8 mouse cellular contexts compared by ENCODE assay signal in the genomic region with DNA sequence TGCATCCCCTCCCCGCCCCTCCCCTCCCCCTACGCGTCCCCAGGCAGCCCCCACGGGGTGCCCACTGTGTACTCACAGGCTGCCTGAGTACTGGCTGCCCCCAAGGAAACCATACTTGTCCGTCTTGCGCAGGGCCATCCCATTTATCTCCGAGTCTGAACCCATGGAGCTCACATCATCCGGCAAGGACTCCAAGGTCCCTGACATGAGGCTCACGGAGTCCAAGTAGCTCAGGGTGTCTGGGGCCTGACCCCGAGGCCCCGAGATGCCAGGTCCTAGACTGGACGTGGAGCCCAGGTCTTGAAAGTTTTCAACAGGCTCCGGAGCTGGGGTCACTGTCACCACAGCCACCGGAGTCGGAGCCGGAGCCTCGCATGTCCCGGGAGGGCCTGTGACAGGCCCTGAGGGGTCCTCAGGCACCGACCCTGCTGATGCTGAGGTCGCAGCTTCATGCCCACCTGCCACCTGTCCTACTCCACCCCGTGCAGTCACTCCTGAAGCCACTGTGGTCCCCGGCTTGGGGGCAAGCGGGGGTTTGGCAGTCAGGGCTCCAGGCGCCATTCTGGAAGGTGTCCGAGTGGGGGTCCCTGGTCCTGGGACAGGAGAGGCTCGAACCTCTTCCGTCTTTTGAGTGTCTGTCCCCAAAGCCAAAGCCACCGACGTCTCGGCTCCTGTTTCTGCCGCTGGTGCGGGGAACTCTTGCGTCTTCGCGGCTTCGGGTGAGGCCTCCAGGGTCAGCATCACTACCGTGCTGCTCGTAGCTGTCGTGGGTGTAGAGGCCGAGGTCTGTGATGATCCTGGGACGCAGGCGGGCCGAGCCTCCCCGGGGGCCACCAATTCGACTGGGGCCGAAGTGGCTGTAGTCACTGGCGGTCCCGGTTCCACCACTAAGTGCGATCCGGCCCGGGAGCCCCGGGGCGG. TPM values are rescaled to one million over a fixed set of nuclear protein-coding genes. Genes with fewer than 3 reads are reported as not detected.
DNase-seq lines count a peak whose midpoint lies in the region; ATAC-seq and TF ChIP-seq lines count a peak whose summit lies in the region.

No protein-coding gene starts in this region.

- peak overlapping the region; percentile 95 for H3K27ac ChIP-seq in bone marrow, adult 2 months (ENCODE audit: control insufficient read depth, insufficient read depth, low read depth, low read length, poor library complexity)
- peak overlapping the region; percentile 95 for H3K27ac ChIP-seq in forebrain, embryonic 10.5 days
- peak overlapping the region; percentile 85 for H3K27ac ChIP-seq in kidney, embryonic 16.5 days (ENCODE audit: low read length)
- H3K27ac ChIP-seq in midbrain, embryonic 12.5 days (replicated peaks), result peak overlapping the region; percentile 80

- peak; percentile 11 for ATAC-seq in kidney, embryonic 16.5 days (ENCODE audit: low FRiP score, low TSS enrichment)
- peak; percentile 9 for ATAC-seq in midbrain, embryonic 12.5 days (ENCODE audit: low FRiP score, low read depth)

- no peaks in the 10 kb centered on the region; the same call in 1 of the 2 replicates for H3K9me3 ChIP-seq in forebrain, embryonic 10.5 days
- no peaks in the 10 kb centered on the region for H3K9me3 ChIP-seq in kidney, embryonic 16.5 days (ENCODE audit: low read length)
- no peaks in the 10 kb centered on the region for H3K9me3 ChIP-seq in midbrain, embryonic 12.5 days

- H3K36me3 ChIP-seq in forebrain, embryonic 10.5 days (replicated peaks), result peaks cover 30% of the 10 kb centered on the region
- peaks cover 9% of the 10 kb centered on the region; the same call in 1 of the 2 replicates for H3K36me3 ChIP-seq in kidney, embryonic 16.5 days (ENCODE audit: insufficient read depth, low read length)
- peaks cover 21% of the 10 kb centered on the region for H3K36me3 ChIP-seq in midbrain, embryonic 12.5 days

- H3K4me2 ChIP-seq in kidney, embryonic 16.5 days (replicated peaks; ENCODE audit: low read depth, low read length), result peak overlapping the region; percentile 96
- peak overlapping the region; percentile 88 for H3K4me2 ChIP-seq in midbrain, embryonic 12.5 days (replicated peaks)

- DNase-seq in ovary, postnatal 10 days (ENCODE audit: low spot score), result peak; percentile 33
- no peak for DNase-seq in ovary, postnatal 36 days (ENCODE audit: low spot score)
- peak; percentile 50 for DNase-seq in forebrain, embryonic 10.5 days (ENCODE audit: extremely low spot score, low spot score)
- DNase-seq in yolk sac, embryonic 10.5 days (ENCODE audit: low spot score), result peak; percentile 25
- no peak for DNase-seq in Muller cell, postnatal 12 days (ENCODE audit: inconsistent ontology term)

- TF ChIP-seq CTCF in bone marrow, adult 2 months (IDR thresholded peaks at IDR 0.05; ENCODE audit: control insufficient read depth, insufficient read depth, low read length), result no peak

- H3K9ac ChIP-seq in kidney, embryonic 16.5 days (replicated peaks; ENCODE audit: low read length), result peak overlapping the region; percentile 92
- H3K9ac ChIP-seq in midbrain, embryonic 12.5 days (replicated peaks), result peak overlapping the region; percentile 89

- peaks cover 4% of the 10 kb centered on the region; the same call in 1 of the 2 replicates for H3K27me3 ChIP-seq in forebrain, embryonic 10.5 days (ENCODE audit: poor library complexity, severe bottlenecking)
- no peaks in the 10 kb centered on the region for H3K27me3 ChIP-seq in kidney, embryonic 16.5 days (ENCODE audit: insufficient read depth, low read length)
- H3K27me3 ChIP-seq in midbrain, embryonic 12.5 days, result no peaks in the 10 kb centered on the region

- under 1% methylated on average over 53 of the region's 53 CpGs for WGBS in bone marrow, adult 2 months
- under 1% methylated on average over 52 of the region's 53 CpGs for WGBS in forebrain, embryonic 10.5 days
- under 1% methylated on average over 50 of the region's 53 CpGs for WGBS in kidney, embryonic 16.5 days
- under 1% methylated on average over 53 of the region's 53 CpGs for WGBS in midbrain, embryonic 12.5 days

- peaks cover 2% of the 10 kb centered on the region; the same call in 1 of the 2 replicates for H3K4me1 ChIP-seq in bone marrow, adult 2 months (ENCODE audit: control insufficient read depth, insufficient read depth, low read length)
- H3K4me1 ChIP-seq in forebrain, embryonic 10.5 days, result peaks cover 38% of the 10 kb centered on the region
- H3K4me1 ChIP-seq in kidney, embryonic 16.5 days (ENCODE audit: insufficient read depth, low read length), result peaks cover 16% of the 10 kb centered on the region
- H3K4me1 ChIP-seq in midbrain, embryonic 12.5 days, result peaks cover 29% of the 10 kb centered on the region

- H3K4me3 ChIP-seq in bone marrow, adult 2 months (replicated peaks; ENCODE audit: control insufficient read depth, low read depth, low read length), result peak overlapping the region; percentile 68
- H3K4me3 ChIP-seq in forebrain, embryonic 10.5 days, result peak overlapping the region; percentile 94
- H3K4me3 ChIP-seq in kidney, embryonic 16.5 days (ENCODE audit: low read length), result peak overlapping the region; percentile 95
- H3K4me3 ChIP-seq in midbrain, embryonic 12.5 days, result peak overlapping the region; percentile 74

- peak; percentile 13; the same call in 1 of the 2 replicates for TF ChIP-seq POLR2A in bone marrow, adult 2 months (IDR thresholded peaks at IDR 0.05; ENCODE audit: borderline replicate concordance, control insufficient read depth, low read depth, low read length)

RNA-seq across cellular contexts. Expression of a gene that starts 0.6 kb away (rescaled TPM):
- polyA plus RNA-seq in bone marrow, adult 2 months (2011; ENCODE audit: insufficient read depth, insufficient read length, low replicate concordance, missing spikeins), result 53.6 and 84.9 TPM in 2 replicates
- 27.3 and 29.2 TPM in 2 replicates for polyA plus RNA-seq in forebrain, embryonic 10.5 days (2016; fragmentation: Nextera tagmentation; extraction: Ambion mirVana)
- polyA plus RNA-seq in kidney, embryonic 16.5 days (2015; fragmentation: Nextera tagmentation; extraction: Ambion mirVana), result 23.2 and 25.8 TPM in 2 replicates
- polyA plus RNA-seq in midbrain, embryonic 12.5 days (2016; fragmentation: Nextera tagmentation; extraction: Ambion mirVana), result 42.9 and 44.4 TPM in 2 replicates

RNA-seq across cellular contexts. Expression of a gene that starts 1.1 kb away (rescaled TPM):
- polyA plus RNA-seq in bone marrow, adult 2 months (2011; ENCODE audit: insufficient read depth, insufficient read length, low replicate concordance, missing spikeins), result 32.2 and 126 TPM in 2 replicates
- 10.7 and 10.8 TPM in 2 replicates for polyA plus RNA-seq in forebrain, embryonic 10.5 days (2016; fragmentation: Nextera tagmentation; extraction: Ambion mirVana)
- 26.7 and 28.8 TPM in 2 replicates for polyA plus RNA-seq in kidney, embryonic 16.5 days (2015; fragmentation: Nextera tagmentation; extraction: Ambion mirVana)
- 12.6 and 13.1 TPM in 2 replicates for polyA plus RNA-seq in midbrain, embryonic 12.5 days (2016; fragmentation: Nextera tagmentation; extraction: Ambion mirVana)

RNA-seq across cellular contexts. Expression of a gene that starts 11.8 kb away (rescaled TPM):
- polyA plus RNA-seq in bone marrow, adult 2 months (2011; ENCODE audit: insufficient read depth, insufficient read length, low replicate concordance, missing spikeins), result 46.6 and 64.1 TPM in 2 replicates
- 111 and 114 TPM in 2 replicates for polyA plus RNA-seq in forebrain, embryonic 10.5 days (2016; fragmentation: Nextera tagmentation; extraction: Ambion mirVana)
- 66.9 and 68.7 TPM in 2 replicates for polyA plus RNA-seq in kidney, embryonic 16.5 days (2015; fragmentation: Nextera tagmentation; extraction: Ambion mirVana)
- polyA plus RNA-seq in midbrain, embryonic 12.5 days (2016; fragmentation: Nextera tagmentation; extraction: Ambion mirVana), result 98.9 and 103 TPM in 2 replicates

RNA-seq across cellular contexts. Expression of a gene that starts 25.2 kb away (rescaled TPM):
- 2.6 and 6.6 TPM in 2 replicates for polyA plus RNA-seq in bone marrow, adult 2 months (2011; ENCODE audit: insufficient read depth, insufficient read length, low replicate concordance, missing spikeins)
- polyA plus RNA-seq in forebrain, embryonic 10.5 days (2016; fragmentation: Nextera tagmentation; extraction: Ambion mirVana), result 74.7 and 78.3 TPM in 2 replicates
- 45.2 and 46.0 TPM in 2 replicates for polyA plus RNA-seq in kidney, embryonic 16.5 days (2015; fragmentation: Nextera tagmentation; extraction: Ambion mirVana)
- polyA plus RNA-seq in midbrain, embryonic 12.5 days (2016; fragmentation: Nextera tagmentation; extraction: Ambion mirVana), result 79.4 and 82.0 TPM in 2 replicates

RNA-seq across cellular contexts. Expression of a gene that starts 25.3 kb away (rescaled TPM):
- polyA plus RNA-seq in bone marrow, adult 2 months (2011; ENCODE audit: insufficient read depth, insufficient read length, low replicate concordance, missing spikeins), result 76.8 and 153 TPM in 2 replicates
- 30.3 and 32.3 TPM in 2 replicates for polyA plus RNA-seq in forebrain, embryonic 10.5 days (2016; fragmentation: Nextera tagmentation; extraction: Ambion mirVana)
- polyA plus RNA-seq in kidney, embryonic 16.5 days (2015; fragmentation: Nextera tagmentation; extraction: Ambion mirVana), result 18.6 and 26.6 TPM in 2 replicates
- polyA plus RNA-seq in midbrain, embryonic 12.5 days (2016; fragmentation: Nextera tagmentation; extraction: Ambion mirVana), result 38.6 and 41.1 TPM in 2 replicates

Comparison
In these comparisons a context has a peak if more than half of its experiments do, and no peak if none do; other contexts are left out.
1. DNase-seq: peak in ovary, postnatal 10 days (single experiment), forebrain, embryonic 10.5 days (single experiment) and yolk sac, embryonic 10.5 days (single experiment); none in ovary, postnatal 36 days (single experiment) and Muller cell, postnatal 12 days (single experiment).
2. Peak in every context shown above with its lines, with median percentiles within 50 percentile points of each other: H3K27ac ChIP-seq and H3K4me3 ChIP-seq.